ENCODE assay signal across 13 mouse cellular contexts in the genomic region with DNA sequence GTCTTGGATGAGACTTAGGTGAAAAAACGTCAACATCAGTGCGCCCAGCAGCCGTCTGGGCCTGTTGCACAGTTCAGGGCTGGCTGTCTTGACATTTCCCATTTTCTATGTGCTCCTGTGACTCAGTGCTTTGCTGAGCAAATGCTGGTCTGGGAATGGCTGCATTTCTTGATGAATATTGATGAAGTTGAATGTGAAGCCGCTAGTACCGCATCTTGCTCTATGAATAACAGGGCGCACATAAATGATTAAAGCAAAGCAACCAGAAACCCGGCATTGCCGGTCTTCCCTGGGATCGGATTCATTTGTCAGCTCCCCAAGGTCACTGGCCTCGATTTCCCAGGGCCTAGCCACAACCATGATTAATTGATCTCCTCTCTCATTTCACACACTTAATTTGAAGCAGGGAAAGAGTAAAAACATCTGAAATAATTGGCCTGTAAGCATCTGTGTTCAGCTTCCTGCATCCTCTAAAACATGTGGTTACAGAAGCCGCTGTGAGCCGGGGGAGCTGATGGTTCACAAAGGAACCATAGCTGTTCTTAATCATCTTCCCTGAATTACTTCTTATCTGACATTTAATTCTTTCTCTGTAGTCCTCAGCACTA. TPM values are rescaled to one million over a fixed set of nuclear protein-coding genes. Genes with fewer than 3 reads are reported as not detected.
DNase-seq lines count a peak whose midpoint lies in the region; ATAC-seq and TF ChIP-seq lines count a peak whose summit lies in the region.
"Had no signal": no experiment of that assay in that cellular context is flagged by ENCODE, and none has a peak within 500 bp of the region (broad histone marks: within the 10 kb centered on the region; RNA-seq: fewer than 3 reads in every experiment).

No protein-coding gene starts in this region.

- peak; percentile 83 for DNase-seq in midbrain, embryonic 11.5 days (ENCODE audit: low spot score, missing footprints)
- no peak for DNase-seq in midbrain, embryonic 10.5 days (ENCODE audit: low spot score)
- peak; percentile 43 for DNase-seq in forelimb bud, embryonic 11.5 days (ENCODE audit: low read depth, low spot score)
- peak; percentile 46 for DNase-seq in retina, embryonic 14.5 days (ENCODE audit: low spot score)
- no peak for DNase-seq in spleen, postnatal 10 days (ENCODE audit: low spot score in 2 of 2)
- DNase-seq in cerebellum, postnatal 4 days (ENCODE audit: low spot score in 2 of 2): no peak
- DNase-seq in thymus, adult 2 months: no peak
- DNase-seq: adrenal gland, postnatal 25 days; cerebellum, adult 8-10 months; gastrocnemius, adult 2 months; kidney, adult 11 months had no signal

- TF ChIP-seq CTCF in thymus, adult 2 months (IDR thresholded peaks at IDR 0.05; ENCODE audit: borderline replicate concordance, control insufficient read depth, extremely low read depth, insufficient read depth, low read length, poor library complexity): no peak

- no peak for ATAC-seq in midbrain, embryonic 11.5 days (ENCODE audit: low FRiP score)
- ATAC-seq in limb, embryonic 12.5 days (ENCODE audit: insufficient number of reproducible peaks, insufficient read depth, low FRiP score, low TSS enrichment, low read depth): no peak

- H3K36me3 ChIP-seq in midbrain, embryonic 11.5 days (ENCODE audit: control insufficient read depth, insufficient read depth, low read length): no peaks in the 10 kb centered on the region
- H3K36me3 ChIP-seq in midbrain, embryonic 10.5 days: no peaks in the 10 kb centered on the region
- no peaks in the 10 kb centered on the region for H3K36me3 ChIP-seq in limb, embryonic 12.5 days
- H3K36me3 ChIP-seq in thymus, adult 2 months (ENCODE audit: control insufficient read depth, insufficient read depth, low read length): no peaks in the 10 kb centered on the region

- no peak overlapping the region for H3K27ac ChIP-seq in midbrain, embryonic 11.5 days (ENCODE audit: low read depth, low read length)
- no peak overlapping the region; the same call in 1 of the 2 replicates for H3K27ac ChIP-seq in midbrain, embryonic 10.5 days (replicated peaks)
- 0 out of 2 replicates have a peak overlapping the region, but pooled peaks have one; percentile 12 for H3K27ac ChIP-seq in limb, embryonic 12.5 days
- no peak overlapping the region for H3K27ac ChIP-seq in thymus, adult 2 months (ENCODE audit: control insufficient read depth, insufficient read depth, low read length)
- H3K27ac ChIP-seq: gastrocnemius, adult 2 months; macrophage had no signal

- no peaks in the 10 kb centered on the region for H3K27me3 ChIP-seq in midbrain, embryonic 11.5 days (ENCODE audit: control insufficient read depth, insufficient read depth, low read length)
- H3K27me3 ChIP-seq in midbrain, embryonic 10.5 days (ENCODE audit: low read depth, poor library complexity, severe bottlenecking): 0 out of 2 replicates have a peak, but pooled peaks cover 3% of the 10 kb centered on the region
- no peaks in the 10 kb centered on the region for H3K27me3 ChIP-seq in limb, embryonic 12.5 days
- H3K27me3 ChIP-seq in thymus, adult 2 months (ENCODE audit: control insufficient read depth, insufficient read depth, low read length): no peaks in the 10 kb centered on the region

- H3K4me1 ChIP-seq in midbrain, embryonic 11.5 days (ENCODE audit: control insufficient read depth, insufficient read depth, low read length): peaks cover 12% of the 10 kb centered on the region
- H3K4me1 ChIP-seq in midbrain, embryonic 10.5 days: peaks cover 22% of the 10 kb centered on the region
- peaks cover 27% of the 10 kb centered on the region for H3K4me1 ChIP-seq in limb, embryonic 12.5 days (replicated peaks)
- peaks cover 16% of the 10 kb centered on the region for H3K4me1 ChIP-seq in thymus, adult 2 months (replicated peaks; ENCODE audit: control insufficient read depth, insufficient read depth, low read length)

- no peak for TF ChIP-seq POLR2A in thymus, adult 2 months (IDR thresholded peaks at IDR 0.05; ENCODE audit: control insufficient read depth, extremely low read depth, insufficient read depth, low read length, poor library complexity)

- no peak overlapping the region for H3K4me2 ChIP-seq in midbrain, embryonic 11.5 days
- no peak overlapping the region for H3K4me2 ChIP-seq in limb, embryonic 12.5 days

- H3K4me3 ChIP-seq in midbrain, embryonic 11.5 days (ENCODE audit: low read depth, low read length): no peak overlapping the region
- H3K4me3 ChIP-seq in midbrain, embryonic 10.5 days: no peak overlapping the region
- no peak overlapping the region for H3K4me3 ChIP-seq in limb, embryonic 12.5 days (replicated peaks)
- H3K4me3 ChIP-seq in thymus, adult 2 months (ENCODE audit: control insufficient read depth, insufficient read depth, low read length): no peak overlapping the region
- H3K4me3 ChIP-seq: gastrocnemius, adult 2 months had no signal

- no peaks in the 10 kb centered on the region for H3K9me3 ChIP-seq in midbrain, embryonic 11.5 days (ENCODE audit: control insufficient read depth, low read length)
- H3K9me3 ChIP-seq in midbrain, embryonic 10.5 days (replicated peaks): no peaks in the 10 kb centered on the region
- H3K9me3 ChIP-seq in limb, embryonic 12.5 days: no peaks in the 10 kb centered on the region

- no peak overlapping the region for H3K9ac ChIP-seq in midbrain, embryonic 11.5 days (ENCODE audit: low read length)
- H3K9ac ChIP-seq in limb, embryonic 12.5 days (replicated peaks): no peak overlapping the region

- WGBS in midbrain, embryonic 11.5 days: 69% methylated on average over 12 of the region's 12 CpGs
- WGBS in midbrain, embryonic 10.5 days: 80% methylated on average over 12 of the region's 12 CpGs
- 27% methylated on average over 12 of the region's 12 CpGs for WGBS in limb, embryonic 12.5 days
- 76% methylated on average over 12 of the region's 12 CpGs for WGBS in thymus, adult 2 months

RNA-seq across cellular contexts. Expression of a gene that starts 57.5 kb away (rescaled TPM):
- 20.8 and 25.7 TPM in 2 replicates for polyA plus RNA-seq in midbrain, embryonic 11.5 days (2014; fragmentation: Nextera tagmentation; extraction: Ambion mirVana)
- polyA plus RNA-seq in midbrain, embryonic 10.5 days (2016; fragmentation: Nextera tagmentation; extraction: Ambion mirVana): 18.8 and 20.2 TPM in 2 replicates
- 44.2 and 50.1 TPM in 2 replicates for polyA plus RNA-seq in limb, embryonic 12.5 days (2016; fragmentation: Nextera tagmentation; extraction: Ambion mirVana)
- 16.5 and 18.7 TPM in 2 replicates for polyA plus RNA-seq in thymus, adult 2 months (2012; rRNA removed)

Comparison
In these comparisons a context has a peak if more than half of its experiments do, and no peak if none do; other contexts are left out.
1. DNase-seq: peak in midbrain, embryonic 11.5 days (single experiment), forelimb bud, embryonic 11.5 days (single experiment) and retina, embryonic 14.5 days (single experiment); none in midbrain, embryonic 10.5 days (single experiment), spleen, postnatal 10 days (0 of 2), cerebellum, postnatal 4 days (0 of 2) and thymus, adult 2 months (single experiment).